Mouse (Mus musculus): ENCODE results near the gene Macrod2.

GRCm38 (mm10) chr2:141007725-141008124 lies 612.6 kb downstream of the Macrod2 start:
- TF ChIP-seq CTCF (IDR thresholded peaks at IDR 0.05; ENCODE audit: borderline replicate concordance, insufficient read depth, low read depth, low read length), result no peak
- TF ChIP-seq POLR2A (IDR thresholded peaks at IDR 0.05; ENCODE audit: borderline replicate concordance, insufficient read depth, low read length), result no peak

Data from cerebellum, adult 2 months (tissue).